Mouse (Mus musculus) olfactory bulb, adult 2 months (tissue): Measurements from ENCODE around the gene Arhgap23. TPM values are rescaled to one million over a fixed set of nuclear protein-coding genes. Genes with fewer than 3 reads are reported as not detected.
A peak's percentile ranks its signal among the peaks of the same experiment; 100 is the strongest.

ENCODE experiments used
- H3K27ac ChIP-seq: fragments of 200-500 bp; 2 replicates; pipeline ENCODE4 v1.5.1; 2012; ENCODE audit warnings: low read depth, low read length; ENCODE audit not compliant: insufficient read depth
- H3K4me1 ChIP-seq: fragments of 200-500 bp; 2 replicates; pipeline ENCODE4 v1.6.1; 2012; ENCODE audit warnings: low read length; ENCODE audit not compliant: control insufficient read depth, insufficient read depth
- H3K4me3 ChIP-seq: fragments of 200-500 bp; 2 replicates; pipeline ENCODE4 v1.5.1; 2012; ENCODE audit warnings: mild to moderate bottlenecking, low read depth, low read length, moderate library complexity; ENCODE audit not compliant: insufficient read depth
- CTCF ChIP-seq: fragments of 200-500 bp; IDR thresholded peaks from 2 replicates; pipeline ENCODE4 v1.5.1; 2012; ENCODE audit warnings: low read depth, mild to moderate bottlenecking, low read length, moderate library complexity; ENCODE audit not compliant: insufficient read depth
- POLR2A ChIP-seq: fragments of 200-500 bp; IDR thresholded peaks from 2 replicates; pipeline ENCODE4 v1.6.1; 2012; ENCODE audit warnings: mild to moderate bottlenecking, low read depth, low read length, moderate library complexity; ENCODE audit not compliant: insufficient read depth
- WGBS: fragments of 180-500 bp; shearing (Covaris S2); methylation state at CpG from one replicate; pipeline ENCODE4 v1.1.7; 2018; 5-methylcytosine and 5-hydroxymethylcytosine counted together
- polyA plus RNA-seq: library from polyadenylated mRNA; stranded (reverse); fragments of >200 nt; gene quantifications from 2 replicates; pipeline ENCODE4 v1.2.4, GENCODE M21; 2012; ENCODE audit warnings: low replicate concordance; ENCODE audit not compliant: missing spikeins, insufficient read depth, insufficient read length

The Arhgap23 gene
- polyA plus RNA-seq, 1 experiment: not detected

DNA sequence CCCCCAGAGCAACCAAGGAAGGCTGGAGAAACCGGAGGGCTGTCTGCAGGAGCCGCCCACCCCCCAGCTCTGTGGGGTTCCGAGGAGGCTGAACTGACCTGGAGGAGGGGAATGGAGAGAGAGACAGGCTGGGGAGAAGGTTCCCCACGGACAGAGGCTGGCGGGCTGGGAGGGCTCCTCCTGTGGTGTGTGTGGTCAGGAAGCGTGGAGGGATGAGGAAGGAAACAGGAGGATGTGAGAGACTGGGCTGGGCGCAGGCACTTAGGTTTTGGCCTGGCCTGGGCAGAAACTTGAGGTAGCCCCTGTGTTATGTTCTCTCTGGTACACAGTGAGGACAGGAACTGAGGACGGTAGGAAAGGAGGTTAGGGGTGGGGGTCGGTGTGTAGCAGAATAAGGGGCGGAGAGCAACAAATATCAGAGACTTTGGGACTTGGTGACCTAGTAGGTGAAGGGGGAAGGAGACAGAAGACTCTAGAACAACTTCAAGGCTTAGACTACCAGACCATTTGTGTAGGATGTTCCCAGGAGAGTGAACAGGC is 2.5 kb upstream of the Arhgap23 start:
- 73% methylated on average over 10 of the region's 10 CpGs for WGBS
- H3K27ac ChIP-seq: no peak overlapping the region
- no peak for TF ChIP-seq CTCF
- TF ChIP-seq POLR2A: no peak
- H3K4me3 ChIP-seq: no peak overlapping the region
- H3K4me1 ChIP-seq: peaks cover 16% of the 10 kb centered on the region

GRCm38 (mm10) chr11:97415712-97416636 is 641 bp downstream of the Arhgap23 start:
- Histone ChIP-seq H3K4me3 (peak overlapping the region; percentile 52), H3K27ac (no peak overlapping the region), H3K4me1 (peaks cover 29% of the 10 kb centered on the region)
- TF ChIP-seq POLR2A: no peak
- 7% methylated on average over 49 of the region's 49 CpGs for WGBS

GRCm38 (mm10) chr11:97416637-97417035 is 1.3 kb downstream of the Arhgap23 start:
- Histone ChIP-seq H3K4me3 (no peak overlapping the region), H3K27ac (no peak overlapping the region)
- 42% methylated on average over 5 of the region's 5 CpGs for WGBS

DNA sequence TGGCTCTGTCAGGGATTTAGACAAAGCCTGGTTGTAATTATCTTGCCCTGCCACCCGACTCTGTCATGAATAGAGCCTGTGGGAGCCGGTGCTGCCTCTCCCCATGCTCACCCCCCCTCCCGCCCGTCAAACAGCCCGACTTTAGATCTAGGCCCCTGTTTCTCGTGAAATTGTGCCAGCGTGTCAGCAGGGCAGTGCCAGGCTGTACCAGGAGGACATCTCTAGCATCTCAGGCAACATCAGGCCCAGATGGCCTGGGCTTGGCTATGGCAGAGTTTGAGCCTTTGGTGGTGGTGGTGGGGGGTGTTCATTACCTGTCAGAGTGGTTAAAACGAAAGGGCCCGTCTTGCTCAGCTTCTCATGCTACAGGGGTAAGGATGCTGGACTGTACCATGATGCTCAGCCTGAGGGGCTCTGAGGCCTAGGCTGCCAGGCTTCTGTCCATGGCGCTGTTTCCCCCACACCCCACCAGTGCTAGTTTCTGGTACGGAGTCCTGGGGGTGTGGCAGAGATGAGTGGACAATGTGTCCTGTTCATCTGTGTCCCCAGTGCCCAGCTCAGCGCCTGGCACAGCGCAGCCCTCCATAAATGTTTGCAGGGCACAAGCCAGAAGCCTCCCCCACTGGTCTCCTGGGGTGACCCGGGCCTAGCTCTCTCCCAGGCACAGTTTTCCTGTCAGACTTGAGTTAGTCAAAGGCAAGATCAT is 3.7 kb downstream of the Arhgap23 start:
- TF ChIP-seq POLR2A: no peak
- no peak for TF ChIP-seq CTCF
- Histone ChIP-seq H3K4me1 (peaks cover 29% of the 10 kb centered on the region), H3K27ac (no peak overlapping the region), H3K4me3 (no peak overlapping the region)
- WGBS: 45% methylated on average over 14 of the region's 14 CpGs

More at GRCm38 (mm10) chr11:97416637-97417035, 1.3 kb downstream of the Arhgap23 start:
- TF ChIP-seq CTCF (no peak), POLR2A (no peak)
- peaks cover 29% of the 10 kb centered on the region for H3K4me1 ChIP-seq

GRCm38 (mm10) chr11:97419540-97419900 is 4.2 kb downstream of the Arhgap23 start:
- Histone ChIP-seq H3K4me1 (peaks cover 31% of the 10 kb centered on the region), H3K4me3 (no peak overlapping the region), H3K27ac (peak overlapping the region; percentile 6; the same call in 1 of the 2 replicates)
- TF ChIP-seq CTCF: no peak
- no peak for TF ChIP-seq POLR2A
- WGBS: 67% methylated on average over 5 of the region's 5 CpGs

DNA sequence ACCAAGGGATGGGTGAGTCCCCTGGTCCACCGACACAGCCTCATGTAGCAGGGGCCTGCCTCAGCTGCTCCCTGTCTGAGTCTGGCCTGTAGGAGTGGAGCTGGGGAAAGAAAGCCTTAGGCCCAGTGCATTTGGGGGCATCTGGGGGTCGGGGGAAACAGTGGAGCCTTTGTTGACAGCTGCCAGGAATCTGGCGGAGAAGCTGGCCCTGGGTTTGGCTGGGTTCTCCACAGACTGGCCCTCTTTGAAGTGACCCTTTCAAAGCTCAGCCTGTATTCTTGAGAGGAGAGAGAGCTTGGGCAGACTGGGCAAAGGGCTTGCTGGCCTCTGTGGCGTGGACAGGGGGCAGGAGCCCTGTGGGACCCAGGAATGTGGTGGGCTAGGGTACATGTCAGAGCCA is 7.2 kb downstream of the Arhgap23 start:
- TF ChIP-seq CTCF (no peak), POLR2A (no peak)
- WGBS: 40% methylated on average over 4 of the region's 4 CpGs
- Histone ChIP-seq H3K4me3 (no peak overlapping the region), H3K27ac (peak overlapping the region; percentile 56), H3K4me1 (peaks cover 18% of the 10 kb centered on the region)

- Histone ChIP-seq H3K4me3 (no peak overlapping the region), H3K4me1 (peaks cover 18% of the 10 kb centered on the region), H3K27ac (peak overlapping the region; percentile 20; the same call in 1 of the 2 replicates)
- no peak for TF ChIP-seq CTCF
- TF ChIP-seq POLR2A: no peak
- 75% methylated on average over 5 of the region's 5 CpGs for WGBS
Observed at GRCm38 (mm10) chr11:97424092-97424692, 8.9 kb downstream of the Arhgap23 start.

DNA sequence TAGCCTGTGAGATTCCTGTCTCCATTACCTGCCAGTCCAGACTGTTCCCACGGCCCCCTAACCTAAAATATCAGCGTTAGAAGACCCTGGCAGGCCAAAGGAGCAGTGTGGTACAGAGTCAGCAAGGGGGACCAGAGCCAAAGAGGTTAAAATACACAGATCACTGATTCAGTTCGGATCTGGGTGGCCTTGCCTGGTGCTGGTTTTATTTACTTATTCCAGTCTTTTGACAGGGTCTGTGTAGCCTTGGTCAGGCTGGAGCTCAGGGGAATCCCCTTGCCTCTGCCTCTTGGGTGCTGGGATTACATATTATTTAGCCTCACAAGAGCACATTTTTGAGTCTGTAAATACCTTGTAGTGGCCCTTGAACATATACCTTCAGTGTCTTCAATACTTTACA is 9.5 kb downstream of the Arhgap23 start:
- WGBS: 52% methylated on average over 3 of the region's 3 CpGs
- Histone ChIP-seq H3K27ac (no peak overlapping the region), H3K4me3 (no peak overlapping the region), H3K4me1 (peaks cover 19% of the 10 kb centered on the region)
- no peak for TF ChIP-seq POLR2A
- TF ChIP-seq CTCF: no peak

DNA sequence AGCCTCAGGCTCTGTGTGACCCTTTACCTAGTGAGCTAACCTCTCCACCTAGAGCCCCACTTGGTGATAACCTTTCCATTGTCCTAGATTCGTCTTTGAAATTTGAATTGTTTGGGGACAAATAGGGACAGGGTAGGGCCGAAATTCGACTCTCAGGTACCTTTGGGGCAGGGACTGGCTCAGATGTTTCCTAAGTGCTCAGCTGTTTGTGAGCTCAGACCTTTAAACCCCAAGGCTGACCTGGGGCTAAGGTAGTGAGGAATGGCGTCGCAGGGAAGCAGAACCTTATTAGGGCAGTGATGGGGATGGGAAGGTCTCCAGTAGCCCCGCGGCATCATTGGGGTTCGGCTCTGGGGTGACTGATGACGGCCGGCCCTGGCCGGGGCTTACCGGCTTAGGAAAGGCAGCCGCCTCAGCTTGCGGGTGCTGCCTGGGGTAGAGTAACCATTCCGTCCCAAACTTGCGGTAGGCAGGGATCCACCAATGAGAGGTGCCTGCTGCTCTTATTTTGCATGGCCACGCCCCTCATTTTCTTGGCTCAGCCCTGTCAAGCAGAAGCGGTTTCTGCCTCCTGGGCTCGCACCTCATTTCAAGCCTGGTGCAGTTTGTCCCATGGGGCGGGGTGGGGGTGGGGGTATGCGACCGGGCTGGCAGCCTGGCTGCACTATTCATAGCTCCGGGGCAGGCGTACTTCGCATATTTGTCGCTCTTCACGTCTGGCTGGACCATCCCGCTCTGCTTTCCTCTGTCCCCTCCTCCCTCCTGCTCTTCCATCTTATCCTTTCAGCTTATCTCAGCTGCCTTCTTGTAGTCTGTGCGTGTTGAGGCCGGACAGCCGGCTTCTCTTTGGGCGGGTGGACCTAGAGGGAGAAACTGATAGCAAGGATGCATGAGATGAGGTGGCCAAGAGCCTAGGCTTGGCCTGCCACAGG is 12.7 kb downstream of the Arhgap23 start:
- WGBS: 6% methylated on average over 32 of the region's 32 CpGs
- Histone ChIP-seq H3K4me3 (peak overlapping the region; percentile 30), H3K27ac (no peak overlapping the region), H3K4me1 (peaks cover 13% of the 10 kb centered on the region)
- no peak for TF ChIP-seq POLR2A
- no peak for TF ChIP-seq CTCF
